Mouse (Mus musculus) myocyte (in vitro differentiated cells): ENCODE measurements at regions not wholly inside any gene's neighbourhood (a gene's known extent, or its start where the extent isn't known, plus 50 kb on each side); places are given as distances from the start of the nearest gene placed in this dataset.

Source experiments
- H3K27me3 ChIP-seq: one replicate; pipeline ENCODE4 v1.6.1; 2011; ENCODE audit not compliant: control insufficient read depth, insufficient read depth, insufficient read length
- H3K36me3 ChIP-seq: one replicate; pipeline ENCODE4 v1.6.1; 2011; ENCODE audit not compliant: control insufficient read depth, insufficient read depth
- H3K4me2 ChIP-seq: one replicate; pipeline ENCODE4 v1.6.1; 2011; ENCODE audit warnings: low read depth, control low read depth
- H3K4me3 ChIP-seq: one replicate; pipeline ENCODE4 v1.5.1; 2011; ENCODE audit warnings: mild to moderate bottlenecking, control low read depth, moderate library complexity
- H3K79me2 ChIP-seq: one replicate; pipeline ENCODE4 v1.6.1; 2011; ENCODE audit not compliant: control insufficient read depth, insufficient read depth
- H3ac ChIP-seq: one replicate; pipeline ENCODE4 v1.6.1; 2011; ENCODE audit not compliant: control insufficient read depth, insufficient read length
- CEBPB ChIP-seq: IDR thresholded peaks from 2 replicates; pipeline ENCODE4 v1.6.1; 2011; ENCODE audit warnings: mild to moderate bottlenecking, moderate library complexity; ENCODE audit not compliant: poor library complexity, insufficient read depth, severe bottlenecking
- E2F4 ChIP-seq: IDR thresholded peaks from one replicate; pipeline ENCODE4 v1.6.1; 2011; ENCODE audit warnings: mild to moderate bottlenecking, control low read depth, moderate library complexity; ENCODE audit not compliant: insufficient read depth
- MAX ChIP-seq: IDR thresholded peaks from one replicate; pipeline ENCODE4 v1.6.1; 2011; ENCODE audit warnings: low read depth, mild to moderate bottlenecking, control low read depth
- MYOD1 ChIP-seq, 3 experiments: IDR thresholded peaks; one replicate each; pipeline ENCODE4 v1.6.1; 2011; ENCODE audit warnings: control low read depth in 2 of 3, low read depth in 2 of 3, mild to moderate bottlenecking in 2 of 3, moderate library complexity in 1 of 3; ENCODE audit not compliant: insufficient read length in 2 of 3, control insufficient read depth in 1 of 3
- MYOG ChIP-seq, 3 experiments: IDR thresholded peaks; one replicate each; pipeline ENCODE4 v1.6.1; 2011; ENCODE audit warnings: control low read depth in 2 of 3, low read depth in 2 of 3, mild to moderate bottlenecking in 2 of 3; ENCODE audit not compliant: insufficient read length in 2 of 3, control insufficient read depth in 1 of 3, insufficient read depth in 1 of 3
- POLR2A ChIP-seq: IDR thresholded peaks from one replicate; pipeline ENCODE4 v1.6.1; 2011; ENCODE audit warnings: low read depth, mild to moderate bottlenecking, control low read depth, moderate library complexity; ENCODE audit not compliant: insufficient read length
- POLR2AphosphoS2 ChIP-seq: IDR thresholded peaks from one replicate; pipeline ENCODE4 v1.6.1; 2011; ENCODE audit warnings: low read depth, control low read depth; ENCODE audit not compliant: insufficient read length
- REST ChIP-seq: IDR thresholded peaks from one replicate; pipeline ENCODE4 v1.6.1; 2011; ENCODE audit warnings: mild to moderate bottlenecking, control low read depth, moderate library complexity; ENCODE audit not compliant: insufficient read depth, insufficient read length
- SRF ChIP-seq: IDR thresholded peaks from one replicate; pipeline ENCODE4 v1.6.1; 2011; ENCODE audit warnings: low read depth; ENCODE audit not compliant: control insufficient read depth, insufficient read length
- TCF12 ChIP-seq: IDR thresholded peaks from one replicate; pipeline ENCODE4 v1.6.1; 2011; ENCODE audit warnings: mild to moderate bottlenecking, control low read depth; ENCODE audit not compliant: poor library complexity, insufficient read depth, severe bottlenecking
- TCF3 ChIP-seq: IDR thresholded peaks from one replicate; pipeline ENCODE4 v1.6.1; 2011; ENCODE audit warnings: low read depth, control low read depth; ENCODE audit not compliant: insufficient read length
- USF1 ChIP-seq: IDR thresholded peaks from one replicate; pipeline ENCODE4 v1.6.1; 2011; ENCODE audit warnings: low read depth, mild to moderate bottlenecking, control low read depth, moderate library complexity

DNA sequence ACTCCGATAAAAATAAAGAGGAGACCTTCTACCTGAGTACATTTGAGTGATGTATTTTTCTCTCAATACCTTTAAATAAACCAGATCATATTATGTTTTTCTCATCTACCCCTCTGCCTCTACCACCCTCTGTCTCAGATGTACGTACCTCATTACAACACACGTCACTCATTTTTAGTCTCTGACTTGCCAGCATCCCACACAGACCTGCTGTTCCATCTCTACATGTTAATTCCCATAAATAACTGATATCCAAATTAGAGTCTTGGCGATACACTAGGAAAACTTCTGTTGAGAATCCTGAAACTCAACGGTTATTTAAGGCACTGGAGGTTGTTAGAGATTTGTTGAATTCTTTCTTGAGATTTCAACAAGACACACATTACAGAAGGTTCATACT lies 509.9 kb upstream of the Gcfc2 start:
- H3K4me2 ChIP-seq, result no peak overlapping the region
- no peak for TF ChIP-seq MYOD1 (IDR thresholded peaks at IDR 0.05; ENCODE audit: control insufficient read depth in 1 of 3, insufficient read length in 2 of 3, low read depth in 2 of 3)
- TF ChIP-seq POLR2A, result no peak
- no peak for TF ChIP-seq TCF3
- TF ChIP-seq SRF, result no peak
- TF ChIP-seq TCF12, result no peak
- TF ChIP-seq USF1, result no peak
- TF ChIP-seq REST, result no peak
- no peak for TF ChIP-seq E2F4
- TF ChIP-seq MAX, result no peak
- TF ChIP-seq CEBPB, result no peak
- no peak for TF ChIP-seq MYOG (IDR thresholded peaks at IDR 0.05; ENCODE audit: control insufficient read depth in 1 of 3, insufficient read depth in 1 of 3, insufficient read length in 2 of 3, low read depth in 2 of 3)
- TF ChIP-seq POLR2AphosphoS2, result no peak
- H3K79me2 ChIP-seq, result no peaks in the 10 kb centered on the region
- H3K4me3 ChIP-seq, result no peak overlapping the region
- no peaks in the 10 kb centered on the region for H3K36me3 ChIP-seq
- H3K27me3 ChIP-seq, result no peaks in the 10 kb centered on the region
- H3ac ChIP-seq, result no peak overlapping the region

GRCm38 (mm10) chr6:81434745-81435144 lies 488.7 kb upstream of the Gcfc2 start:
- TF ChIP-seq MYOD1 (IDR thresholded peaks at IDR 0.05; ENCODE audit: control insufficient read depth in 1 of 3, insufficient read length in 2 of 3, low read depth in 2 of 3) (no peak), CEBPB (no peak), POLR2A (no peak), TCF3 (no peak), MAX (no peak), REST (no peak), USF1 (no peak), E2F4 (no peak), POLR2AphosphoS2 (no peak), SRF (no peak), TCF12 (no peak), MYOG (IDR thresholded peaks at IDR 0.05; ENCODE audit: control insufficient read depth in 1 of 3, insufficient read depth in 1 of 3, insufficient read length in 2 of 3, low read depth in 2 of 3) (no peak)
- Histone ChIP-seq H3ac (no peak overlapping the region), H3K4me3 (no peak overlapping the region), H3K79me2 (no peaks in the 10 kb centered on the region), H3K27me3 (no peaks in the 10 kb centered on the region), H3K4me2 (no peak overlapping the region), H3K36me3 (no peaks in the 10 kb centered on the region)

- Histone ChIP-seq H3K4me2 (no peak overlapping the region), H3K27me3 (no peaks in the 10 kb centered on the region), H3K79me2 (no peaks in the 10 kb centered on the region), H3K4me3 (no peak overlapping the region), H3K36me3 (no peaks in the 10 kb centered on the region), H3ac (no peak overlapping the region)
- TF ChIP-seq TCF12 (no peak), MYOD1 (IDR thresholded peaks at IDR 0.05; ENCODE audit: control insufficient read depth in 1 of 3, insufficient read length in 2 of 3, low read depth in 2 of 3) (no peak), MYOG (IDR thresholded peaks at IDR 0.05; ENCODE audit: control insufficient read depth in 1 of 3, insufficient read depth in 1 of 3, insufficient read length in 2 of 3, low read depth in 2 of 3) (no peak), REST (no peak), MAX (no peak), POLR2AphosphoS2 (no peak), CEBPB (no peak), E2F4 (no peak), SRF (no peak), POLR2A (no peak)
Observed at GRCm38 (mm10) chr6:81438951-81439722, 484.3 kb upstream of the Gcfc2 start.

DNA sequence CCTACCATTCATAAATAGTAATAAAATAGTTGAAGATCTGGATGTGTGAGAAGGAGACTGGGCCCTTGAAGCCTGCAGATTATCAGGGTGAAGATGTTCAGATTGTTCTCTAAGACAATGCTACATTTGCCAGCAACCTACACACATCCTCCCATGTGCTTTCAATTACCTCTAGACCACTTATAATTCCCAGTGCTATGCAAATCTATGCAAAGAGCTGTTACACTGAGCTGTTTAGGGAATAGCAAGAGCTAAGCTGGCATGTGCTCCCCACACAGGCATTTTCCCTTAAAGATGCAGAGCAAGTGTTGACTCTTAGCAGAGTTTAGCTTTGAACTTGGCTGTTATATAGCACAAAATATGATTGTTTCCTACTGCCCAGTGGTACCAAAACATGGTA lies 482.1 kb upstream of the Gcfc2 start:
- TF ChIP-seq MAX, result no peak
- TF ChIP-seq E2F4, result no peak
- no peak for TF ChIP-seq REST
- no peak for TF ChIP-seq TCF12
- TF ChIP-seq POLR2AphosphoS2, result no peak
- no peak for TF ChIP-seq SRF
- TF ChIP-seq TCF3, result no peak
- TF ChIP-seq POLR2A, result no peak
- TF ChIP-seq USF1, result no peak
- no peak for TF ChIP-seq MYOD1 (IDR thresholded peaks at IDR 0.05; ENCODE audit: control insufficient read depth in 1 of 3, insufficient read length in 2 of 3, low read depth in 2 of 3)
- no peak for TF ChIP-seq MYOG (IDR thresholded peaks at IDR 0.05; ENCODE audit: control insufficient read depth in 1 of 3, insufficient read depth in 1 of 3, insufficient read length in 2 of 3, low read depth in 2 of 3)
- no peak for TF ChIP-seq CEBPB
- no peak overlapping the region for H3K4me2 ChIP-seq
- H3K4me3 ChIP-seq, result no peak overlapping the region
- H3ac ChIP-seq, result no peak overlapping the region
- H3K36me3 ChIP-seq, result no peaks in the 10 kb centered on the region
- H3K27me3 ChIP-seq, result no peaks in the 10 kb centered on the region
- H3K79me2 ChIP-seq, result no peaks in the 10 kb centered on the region
